Mouse (Mus musculus) urinary bladder, postnatal 14 days (tissue): Measurements from ENCODE around the gene Olfr873.
"Not testable (repeated sequence)": the region's sequence is repeated elsewhere in the genome, so short reads cannot be mapped to it uniquely, and the experiment has no call there.

Experiments
- DNase-seq: peaks from one replicate; pipeline ENCODE4 v3.0.0; 2021; ENCODE audit warnings: low spot score

Olfr873 gene

GRCm38 (mm10) chr9:20298232-20298631, at the start of gene Olfr873:
Gene Olfr873 (plus strand): TSS chr9:20298532.
- no peak for DNase-seq

- DNase-seq: no peak
Observed at GRCm38 (mm10) chr9:20282051-20282450, 16.3 kb upstream of the Olfr873 start, which contains the start of gene Olfr39. Gene Olfr39 (plus strand): TSS chr9:20282351.

- DNase-seq: not testable (repeated sequence)
Observed at GRCm38 (mm10) chr9:20295562-20295961, 2.8 kb upstream of the Olfr873 start.

GRCm38 (mm10) chr9:20335994-20336393, 37.7 kb downstream of the Olfr873 start, which contains the start of gene Olfr18:
Gene Olfr18 (minus strand): TSS chr9:20336094.
- DNase-seq: no peak

- DNase-seq: no peak
Observed at GRCm38 (mm10) chr9:20348501-20348900, 50.2 kb downstream of the Olfr873 start.
